Mouse (Mus musculus): ENCODE data around the gene Nmt2. TPM values are rescaled to one million over a fixed set of nuclear protein-coding genes. Genes with fewer than 3 reads are reported as not detected.

Nmt2 gene
- polyA plus RNA-seq, 1 experiment from 2014 or later, result 57.5 TPM

DNA sequence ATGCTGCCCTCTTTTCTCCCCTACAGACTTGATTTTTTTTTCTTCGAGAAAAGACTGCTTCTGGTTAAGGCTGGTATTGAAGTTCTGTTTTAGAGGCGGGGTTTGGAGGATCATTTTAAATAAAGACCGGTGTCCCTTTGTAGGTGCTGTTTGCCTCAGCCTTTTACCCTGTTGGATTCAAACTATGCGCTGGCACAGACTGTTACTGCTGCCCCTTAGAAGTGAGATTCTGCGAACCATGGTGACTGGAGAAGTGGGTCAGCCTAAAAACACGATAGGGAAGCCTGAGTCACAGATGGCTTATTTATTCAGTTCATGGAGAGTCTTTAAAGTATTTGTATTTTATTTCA is 1.1 kb downstream of the Nmt2 start:
- WGBS, result 3% methylated on average over 6 of the region's 6 CpGs
- Histone ChIP-seq H3K9me3 (no peaks in the 10 kb centered on the region), H3K27ac (peak overlapping the region; percentile 93), H3K27me3 (ENCODE audit: insufficient read depth, poor library complexity, severe bottlenecking) (no peaks in the 10 kb centered on the region), H3K36me3 (no peaks in the 10 kb centered on the region), H3K4me3 (peak overlapping the region; percentile 82), H3K4me1 (replicated peaks) (peaks cover 26% of the 10 kb centered on the region)
- DNase-seq (ENCODE audit: low spot score), result no peak

- DNase-seq (ENCODE audit: low spot score), result no peak
- peaks cover 26% of the 10 kb centered on the region for H3K4me1 ChIP-seq (replicated peaks)
- H3K27me3 ChIP-seq (ENCODE audit: insufficient read depth, poor library complexity, severe bottlenecking), result no peaks in the 10 kb centered on the region
- no peaks in the 10 kb centered on the region for H3K9me3 ChIP-seq
- 76% methylated on average over 3 of the region's 3 CpGs for WGBS
- H3K36me3 ChIP-seq, result no peaks in the 10 kb centered on the region
- peak overlapping the region; percentile 82 for H3K4me3 ChIP-seq
- no peak overlapping the region for H3K27ac ChIP-seq
Observed at GRCm38 (mm10) chr2:3285709-3286108, 1.7 kb downstream of the Nmt2 start.

DNA sequence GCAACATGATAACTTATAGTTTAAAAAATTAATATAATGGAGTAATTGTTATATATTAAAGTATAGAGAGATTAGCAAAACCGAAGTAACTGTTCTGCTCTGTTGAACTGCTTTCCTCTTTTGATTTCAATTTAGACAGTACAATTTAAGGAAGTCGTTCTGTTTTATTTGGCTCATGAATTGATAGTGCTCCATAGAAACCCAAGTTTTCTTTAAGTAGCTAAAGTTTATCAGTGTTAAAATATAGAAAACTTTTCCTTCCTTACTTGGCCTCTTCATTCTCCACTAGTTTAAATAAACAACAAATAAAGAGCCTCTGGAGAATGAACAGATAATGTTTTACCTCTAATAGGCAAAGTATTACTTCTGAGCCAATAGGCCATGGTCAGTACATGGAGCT is 2.2 kb downstream of the Nmt2 start:
- H3K9me3 ChIP-seq, result no peaks in the 10 kb centered on the region
- no peak overlapping the region for H3K27ac ChIP-seq
- WGBS, result 91% methylated on average over 2 of the region's 2 CpGs
- no peak overlapping the region for H3K4me3 ChIP-seq
- peaks cover 26% of the 10 kb centered on the region for H3K4me1 ChIP-seq (replicated peaks)
- DNase-seq (ENCODE audit: low spot score), result no peak
- no peaks in the 10 kb centered on the region for H3K36me3 ChIP-seq
- H3K27me3 ChIP-seq (ENCODE audit: insufficient read depth, poor library complexity, severe bottlenecking), result no peaks in the 10 kb centered on the region

GRCm38 (mm10) chr2:3289581-3289980 is 5.6 kb downstream of the Nmt2 start:
- no peak overlapping the region for H3K27ac ChIP-seq
- no peaks in the 10 kb centered on the region for H3K27me3 ChIP-seq (ENCODE audit: insufficient read depth, poor library complexity, severe bottlenecking)
- no peaks in the 10 kb centered on the region for H3K36me3 ChIP-seq
- 78% methylated on average over 1 of the region's 1 CpGs for WGBS
- no peaks in the 10 kb centered on the region for H3K9me3 ChIP-seq
- no peak overlapping the region for H3K4me3 ChIP-seq
- peaks cover 14% of the 10 kb centered on the region for H3K4me1 ChIP-seq (replicated peaks)
- no peak for DNase-seq (ENCODE audit: low spot score)

- Histone ChIP-seq H3K9me3 (no peaks in the 10 kb centered on the region), H3K27ac (no peak overlapping the region), H3K4me1 (replicated peaks) (no peaks in the 10 kb centered on the region), H3K4me3 (no peak overlapping the region), H3K27me3 (ENCODE audit: insufficient read depth, poor library complexity, severe bottlenecking) (no peaks in the 10 kb centered on the region), H3K36me3 (no peaks in the 10 kb centered on the region)
- WGBS, result 89% methylated on average over 1 of the region's 1 CpGs
- DNase-seq (ENCODE audit: low spot score), result no peak
Observed at GRCm38 (mm10) chr2:3292170-3292569, 8.2 kb downstream of the Nmt2 start.

DNA sequence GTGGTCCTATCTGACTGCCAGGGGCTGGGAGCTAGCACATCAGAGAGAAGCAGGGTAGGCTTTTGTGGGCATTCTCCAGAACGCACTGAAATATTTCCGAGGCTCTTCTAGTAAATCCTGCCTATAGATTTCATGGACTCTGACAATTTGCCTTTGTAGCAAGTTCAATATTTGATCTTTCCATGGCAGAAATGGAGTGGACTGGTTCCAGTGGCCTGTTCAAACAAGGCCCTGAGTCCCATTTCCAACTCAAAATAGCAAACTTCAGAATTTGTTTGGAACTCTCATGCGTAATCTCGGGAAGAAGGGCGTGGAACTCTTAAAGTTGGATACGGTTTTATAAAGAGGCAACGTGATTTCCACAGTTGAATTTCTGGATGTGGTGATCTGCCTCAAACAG is 11.8 kb downstream of the Nmt2 start:
- H3K27me3 ChIP-seq (ENCODE audit: insufficient read depth, poor library complexity, severe bottlenecking), result no peaks in the 10 kb centered on the region

DNA sequence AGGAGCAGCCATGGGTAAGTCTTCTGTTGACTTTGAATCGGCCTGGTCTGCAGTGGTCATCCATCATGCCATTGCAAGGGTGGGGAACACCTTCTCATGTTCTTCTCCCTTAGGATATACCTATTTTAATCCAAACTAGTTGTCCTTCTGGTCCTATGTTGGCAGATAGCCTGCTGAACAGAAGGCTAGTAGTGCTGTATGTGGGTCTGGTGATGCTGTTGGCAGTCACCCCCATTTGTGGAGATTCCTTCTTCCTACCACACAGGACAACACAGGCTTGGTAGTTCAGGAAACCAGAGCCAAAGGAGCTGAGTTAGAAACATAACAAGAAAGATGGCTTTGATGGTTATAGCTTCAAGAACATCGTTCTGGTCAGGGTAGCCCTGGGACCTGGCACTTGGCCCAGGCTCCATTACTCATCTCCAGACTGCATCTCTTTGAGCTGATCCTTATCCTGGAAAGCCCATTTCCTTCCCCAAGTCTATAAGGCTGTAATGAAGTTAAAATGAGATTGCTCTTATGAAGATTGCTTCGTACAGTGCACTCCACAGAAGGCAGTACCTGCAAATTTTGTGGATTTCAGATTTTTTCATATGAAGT is 21.5 kb downstream of the Nmt2 start:
- H3K27ac ChIP-seq, result no peak overlapping the region
- no peak for DNase-seq (ENCODE audit: low spot score)
- H3K36me3 ChIP-seq, result peaks cover 35% of the 10 kb centered on the region
- WGBS, result 94% methylated on average over 3 of the region's 3 CpGs
- H3K4me3 ChIP-seq, result no peak overlapping the region
- H3K9me3 ChIP-seq, result no peaks in the 10 kb centered on the region
- H3K4me1 ChIP-seq (replicated peaks), result no peaks in the 10 kb centered on the region
- no peaks in the 10 kb centered on the region for H3K27me3 ChIP-seq (ENCODE audit: insufficient read depth, poor library complexity, severe bottlenecking)

More for the DNA sequence above, 11.8 kb downstream of the Nmt2 start:
- Histone ChIP-seq H3K4me3 (no peak overlapping the region), H3K27ac (no peak overlapping the region), H3K9me3 (no peaks in the 10 kb centered on the region), H3K4me1 (replicated peaks) (no peaks in the 10 kb centered on the region), H3K36me3 (no peaks in the 10 kb centered on the region)
- 94% methylated on average over 7 of the region's 7 CpGs for WGBS
- no peak for DNase-seq (ENCODE audit: low spot score)

DNA sequence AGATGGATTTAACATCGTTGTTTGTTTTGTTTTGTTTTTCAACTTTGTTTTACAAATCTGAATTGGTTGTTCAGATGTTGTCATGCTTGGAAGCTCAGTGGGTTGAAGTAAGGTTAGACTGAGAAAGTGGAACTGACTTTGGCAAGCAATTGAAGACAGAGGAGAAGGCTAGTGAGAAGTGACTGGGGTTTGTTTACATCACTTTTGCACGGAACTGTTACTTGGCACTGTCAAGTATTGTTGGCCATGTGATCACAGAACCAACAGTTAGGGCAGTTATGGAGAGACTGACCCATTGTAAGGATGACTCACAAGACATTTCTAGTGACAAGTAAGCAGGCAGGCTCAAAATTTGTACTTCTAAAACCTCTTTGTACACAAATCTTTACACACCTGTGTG is 39.1 kb downstream of the Nmt2 start:
- 88% methylated on average over 2 of the region's 2 CpGs for WGBS
- no peak for DNase-seq (ENCODE audit: low spot score)
- no peak overlapping the region for H3K4me3 ChIP-seq
- no peaks in the 10 kb centered on the region for H3K4me1 ChIP-seq (replicated peaks)
- H3K9me3 ChIP-seq, result no peaks in the 10 kb centered on the region
- no peaks in the 10 kb centered on the region for H3K27me3 ChIP-seq (ENCODE audit: insufficient read depth, poor library complexity, severe bottlenecking)
- no peak overlapping the region for H3K27ac ChIP-seq
- peaks cover 88% of the 10 kb centered on the region for H3K36me3 ChIP-seq

- H3K36me3 ChIP-seq, result peaks cover 88% of the 10 kb centered on the region
- WGBS, result 95% methylated on average over 7 of the region's 7 CpGs
Observed at GRCm38 (mm10) chr2:3324381-3325130, 40.5 kb downstream of the Nmt2 start.

DNA sequence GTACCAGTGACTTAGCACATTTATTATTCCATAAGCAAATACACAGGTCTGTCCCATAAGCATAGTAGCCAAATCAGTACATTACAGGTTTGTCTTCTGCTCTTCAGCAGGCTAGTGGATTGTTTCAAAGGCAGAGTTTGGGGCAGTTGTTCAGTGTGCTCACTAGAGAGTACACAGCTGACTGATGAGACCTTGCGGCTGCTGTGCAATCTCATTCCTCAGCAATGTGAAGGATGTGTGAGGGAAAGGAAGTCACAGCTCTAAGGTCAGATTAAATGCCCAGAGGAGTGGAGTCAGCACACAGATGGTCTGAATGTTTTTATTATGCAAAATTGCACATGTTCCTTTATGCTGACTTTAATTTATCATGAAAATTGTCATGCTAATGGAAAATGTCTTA is 42.5 kb downstream of the Nmt2 start:
- H3K9me3 ChIP-seq, result no peaks in the 10 kb centered on the region
- H3K27me3 ChIP-seq (ENCODE audit: insufficient read depth, poor library complexity, severe bottlenecking), result no peaks in the 10 kb centered on the region
- no peak for DNase-seq (ENCODE audit: low spot score)
- peaks cover 76% of the 10 kb centered on the region for H3K36me3 ChIP-seq
- no peak overlapping the region for H3K27ac ChIP-seq
- 96% methylated on average over 1 of the region's 1 CpGs for WGBS
- H3K4me3 ChIP-seq, result no peak overlapping the region
- peaks cover 8% of the 10 kb centered on the region for H3K4me1 ChIP-seq (replicated peaks)

More at GRCm38 (mm10) chr2:3324381-3325130, 40.5 kb downstream of the Nmt2 start:
- H3K27ac ChIP-seq, result no peak overlapping the region
- no peaks in the 10 kb centered on the region for H3K4me1 ChIP-seq (replicated peaks)
- H3K4me3 ChIP-seq, result no peak overlapping the region
- no peaks in the 10 kb centered on the region for H3K27me3 ChIP-seq (ENCODE audit: insufficient read depth, poor library complexity, severe bottlenecking)
- H3K9me3 ChIP-seq, result no peaks in the 10 kb centered on the region
- no peak for DNase-seq (ENCODE audit: low spot score)

DNA sequence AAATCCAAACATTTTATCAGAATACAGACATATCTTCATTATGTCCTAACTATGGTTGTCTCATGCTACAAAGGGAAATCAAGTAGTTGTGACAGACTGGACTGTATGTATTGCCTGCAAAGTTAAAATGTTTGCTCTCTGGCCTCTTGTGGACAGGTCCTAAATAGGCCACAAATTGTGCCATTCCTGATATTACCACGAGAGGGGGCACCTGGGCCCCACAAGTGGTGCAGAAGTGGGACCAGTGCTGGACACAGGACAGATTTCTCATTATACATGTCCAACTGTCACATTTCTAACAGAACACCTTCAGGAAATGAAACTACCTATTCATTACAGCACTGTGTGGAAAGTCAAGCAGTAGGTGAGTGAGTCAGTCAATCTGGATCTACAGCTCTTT is 43.3 kb downstream of the Nmt2 start:
- Histone ChIP-seq H3K27ac (no peak overlapping the region), H3K36me3 (peaks cover 69% of the 10 kb centered on the region)
- 47% methylated on average over 1 of the region's 1 CpGs for WGBS

DNA sequence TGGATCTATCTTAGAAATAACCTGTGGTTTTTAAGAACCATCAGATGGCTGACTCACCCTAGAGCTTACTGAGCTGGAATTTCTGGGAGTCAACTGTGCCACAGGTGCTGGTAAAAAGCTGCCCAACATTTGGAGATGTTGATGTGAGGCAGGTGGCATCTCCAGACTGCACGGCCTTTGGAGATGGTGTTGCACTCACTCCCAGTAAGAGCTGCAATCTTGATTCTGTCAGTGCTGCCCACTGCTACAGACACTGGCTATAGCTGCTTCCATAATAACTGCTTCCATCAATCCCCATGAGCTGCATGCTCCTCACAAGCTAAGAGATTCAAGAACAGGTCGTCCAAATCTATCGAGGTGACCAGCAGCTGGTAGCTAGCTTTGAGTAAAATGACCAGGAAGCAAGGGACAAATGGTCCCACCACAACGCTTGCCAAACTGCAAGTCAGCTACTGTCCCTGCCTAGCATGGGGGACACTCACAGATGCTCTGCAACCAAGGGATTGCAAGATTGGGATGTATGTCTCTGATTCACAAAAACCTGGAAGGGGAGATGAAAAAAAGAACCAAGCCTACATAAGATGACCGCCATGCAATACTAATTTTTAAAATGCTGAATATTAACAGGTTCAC is 47.2 kb downstream of the Nmt2 start:
- Histone ChIP-seq H3K4me1 (replicated peaks) (peaks cover 21% of the 10 kb centered on the region), H3K9me3 (no peaks in the 10 kb centered on the region), H3K36me3 (peaks cover 33% of the 10 kb centered on the region), H3K4me3 (peak overlapping the region; percentile 74), H3K27ac (0 out of 2 replicates have a peak overlapping the region, but pooled peaks have one; percentile 91), H3K27me3 (ENCODE audit: insufficient read depth, poor library complexity, severe bottlenecking) (peaks cover 7% of the 10 kb centered on the region)
- WGBS, result 85% methylated on average over 5 of the region's 5 CpGs
- DNase-seq (ENCODE audit: low spot score), result no peak

More for the DNA sequence above, 43.3 kb downstream of the Nmt2 start:
- Histone ChIP-seq H3K9me3 (no peaks in the 10 kb centered on the region), H3K4me3 (no peak overlapping the region), H3K27me3 (ENCODE audit: insufficient read depth, poor library complexity, severe bottlenecking) (no peaks in the 10 kb centered on the region), H3K4me1 (replicated peaks) (peaks cover 12% of the 10 kb centered on the region)
- peak; percentile 40 for DNase-seq (ENCODE audit: low spot score)

DNA sequence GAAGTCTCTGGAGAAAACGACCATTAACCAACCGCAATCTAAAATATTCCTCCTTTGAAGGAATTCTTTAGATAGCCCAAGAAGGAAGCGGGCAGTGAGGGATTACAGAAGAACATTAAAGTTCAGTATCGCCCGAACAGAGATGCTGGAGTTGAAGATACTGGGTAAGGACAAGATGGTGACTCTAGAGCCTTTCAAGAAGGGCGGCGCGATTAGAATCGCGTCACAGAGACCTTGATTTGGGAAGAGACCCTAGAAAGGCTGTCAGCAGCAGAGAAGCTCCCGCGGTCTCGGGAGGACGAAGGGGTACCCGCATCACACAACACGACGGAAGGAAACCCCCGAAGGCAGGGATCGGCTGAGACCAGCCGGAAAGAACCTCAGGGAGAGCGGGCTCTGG is 48.0 kb downstream of the Nmt2 start:
- H3K36me3 ChIP-seq, result peaks cover 25% of the 10 kb centered on the region
- H3K27ac ChIP-seq, result peak overlapping the region; percentile 91
- peak overlapping the region; percentile 74 for H3K4me3 ChIP-seq
- H3K4me1 ChIP-seq (replicated peaks), result peaks cover 21% of the 10 kb centered on the region
- H3K27me3 ChIP-seq (ENCODE audit: insufficient read depth, poor library complexity, severe bottlenecking), result peaks cover 14% of the 10 kb centered on the region
- no peaks in the 10 kb centered on the region for H3K9me3 ChIP-seq
- no peak for DNase-seq (ENCODE audit: low spot score)
- WGBS, result 3% methylated on average over 21 of the region's 21 CpGs
